Mouse (Mus musculus) forebrain, embryonic 13.5 days (tissue): ENCODE data around the gene Ap1m2. TPM values are rescaled to one million over a fixed set of nuclear protein-coding genes. Genes with fewer than 3 reads are reported as not detected.
"Not testable (repeated sequence)": the region's sequence is repeated elsewhere in the genome, so short reads cannot be mapped to it uniquely, and the experiment has no call there.

Experiments
- ATAC-seq: fragments of 200-750 bp; cut with Nextera tagmentation; 2 replicates; pipeline ENCODE4 v1.8.0; 2017
- H3K27ac ChIP-seq: fragments of 300-500 bp; sonication (generic); 2 replicates; pipeline ENCODE4 v1.5.1; 2015; ENCODE audit warnings: inconsistent platforms, mild to moderate bottlenecking, moderate library complexity
- H3K27me3 ChIP-seq: fragments of 300-500 bp; sonication (generic); 2 replicates; pipeline ENCODE4 v1.6.1; 2015; ENCODE audit warnings: mild to moderate bottlenecking, inconsistent platforms
- H3K36me3 ChIP-seq: fragments of 300-500 bp; sonication (generic); 2 replicates; pipeline ENCODE4 v1.6.1; 2015; ENCODE audit warnings: mild to moderate bottlenecking, inconsistent platforms; ENCODE audit not compliant: poor library complexity, severe bottlenecking
- H3K4me1 ChIP-seq: fragments of 300-500 bp; sonication (generic); 2 replicates; pipeline ENCODE4 v1.6.1; 2015; ENCODE audit warnings: inconsistent platforms
- H3K4me2 ChIP-seq: fragments of 300-500 bp; sonication (generic); 2 replicates; pipeline ENCODE4 v1.6.1; 2015; ENCODE audit warnings: inconsistent platforms, mild to moderate bottlenecking, moderate library complexity
- H3K4me3 ChIP-seq: fragments of 300-500 bp; sonication (generic); 2 replicates; pipeline ENCODE4 v1.5.1; 2015; ENCODE audit warnings: mild to moderate bottlenecking, inconsistent platforms
- H3K9ac ChIP-seq: fragments of 300-500 bp; sonication (generic); 2 replicates; pipeline ENCODE4 v1.6.1; 2015; ENCODE audit warnings: mild to moderate bottlenecking, inconsistent platforms
- H3K9me3 ChIP-seq: fragments of 300-500 bp; sonication (generic); replicated peaks from 2 replicates; pipeline ENCODE4 v1.6.1; 2016; ENCODE audit warnings: inconsistent platforms
- WGBS: fragments of 180-500 bp; shearing (Covaris S2); methylation state at CpG from one replicate; pipeline ENCODE4 v1.1.7; 2015; 5-methylcytosine and 5-hydroxymethylcytosine counted together
- polyA plus RNA-seq: library from polyadenylated mRNA; unstranded; fragments of >200 nt; fragmentation: Nextera tagmentation; extraction: Ambion mirVana; gene quantifications from 2 replicates; pipeline ENCODE4 v1.2.1, GENCODE M21; 2015

Gene Ap1m2
- polyA plus RNA-seq, 1 experiment from 2014 or later: 0.52 TPM

GRCm38 (mm10) chr9:21322917-21323297 lies 10.8 kb upstream of the Ap1m2 start:
- not testable (repeated sequence) for H3K4me3 ChIP-seq, H3K27me3 ChIP-seq, H3K4me2 ChIP-seq, H3K9me3 ChIP-seq, H3K27ac ChIP-seq, H3K36me3 ChIP-seq, H3K9ac ChIP-seq, ATAC-seq
- 91% methylated on average over 8 of the region's 8 CpGs for WGBS
- peaks cover 20% of the 10 kb centered on the region for H3K4me1 ChIP-seq

GRCm38 (mm10) chr9:21322211-21322916 lies 10.2 kb upstream of the Ap1m2 start:
- peaks cover 20% of the 10 kb centered on the region for H3K4me1 ChIP-seq
- peak overlapping the region; percentile 81; the same call in 1 of the 2 replicates for H3K4me3 ChIP-seq
- peaks cover 9% of the 10 kb centered on the region; the same call in 1 of the 2 replicates for H3K36me3 ChIP-seq
- no peaks in the 10 kb centered on the region for H3K9me3 ChIP-seq
- no peak overlapping the region for H3K9ac ChIP-seq
- 79% methylated on average over 19 of the region's 19 CpGs for WGBS
- H3K27me3 ChIP-seq: no peaks in the 10 kb centered on the region
- ATAC-seq: no peak
- H3K27ac ChIP-seq: no peak overlapping the region
- peak overlapping the region; percentile 96 for H3K4me2 ChIP-seq

DNA sequence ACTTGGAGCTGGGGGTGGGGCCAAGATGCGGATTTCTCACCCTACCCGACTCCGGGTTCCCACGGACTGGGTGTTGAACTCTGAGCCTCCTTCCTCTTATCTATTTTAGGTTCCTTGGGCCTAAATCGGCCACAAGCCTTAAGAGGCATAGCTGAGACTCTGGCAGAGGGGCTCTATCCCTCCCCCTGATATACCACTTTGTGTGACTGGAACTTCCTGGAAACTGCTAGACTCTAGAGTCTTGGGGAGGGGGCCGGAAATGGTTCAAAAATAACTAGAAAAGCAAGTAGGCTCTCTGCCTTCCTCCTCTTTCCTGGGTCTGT lies 9.3 kb upstream of the Ap1m2 start:
- Histone ChIP-seq H3K9me3 (no peaks in the 10 kb centered on the region), H3K4me3 (peak overlapping the region; percentile 81), H3K4me1 (peaks cover 20% of the 10 kb centered on the region), H3K4me2 (peak overlapping the region; percentile 96), H3K9ac (peak overlapping the region; percentile 83), H3K27ac (no peak overlapping the region), H3K36me3 (peaks cover 8% of the 10 kb centered on the region; the same call in 1 of the 2 replicates), H3K27me3 (no peaks in the 10 kb centered on the region)
- no peak for ATAC-seq
- 18% methylated on average over 6 of the region's 6 CpGs for WGBS

- WGBS: 1% methylated on average over 51 of the region's 52 CpGs
- peaks cover 20% of the 10 kb centered on the region for H3K4me1 ChIP-seq
Observed at GRCm38 (mm10) chr9:21320619-21321512, 8.7 kb upstream of the Ap1m2 start, which contains the start of gene Slc44a2. Slc44a2 (plus strand) TSS chr9:21320698.

GRCm38 (mm10) chr9:21320280-21320618 lies 8.1 kb upstream of the Ap1m2 start:
- no peaks in the 10 kb centered on the region for H3K27me3 ChIP-seq
- H3K36me3 ChIP-seq: peaks cover 6% of the 10 kb centered on the region; the same call in 1 of the 2 replicates
- no peak overlapping the region for H3K27ac ChIP-seq
- peak overlapping the region; percentile 81 for H3K4me3 ChIP-seq
- H3K4me1 ChIP-seq: peaks cover 20% of the 10 kb centered on the region
- 19% methylated on average over 4 of the region's 4 CpGs for WGBS
- H3K4me2 ChIP-seq: peak overlapping the region; percentile 96
- H3K9ac ChIP-seq: no peak overlapping the region
- peak; percentile 67 for ATAC-seq
- H3K9me3 ChIP-seq: no peaks in the 10 kb centered on the region

More at GRCm38 (mm10) chr9:21320619-21321512, 8.7 kb upstream of the Ap1m2 start, which contains the start of gene Slc44a2:
- Histone ChIP-seq H3K36me3 (peaks cover 6% of the 10 kb centered on the region; the same call in 1 of the 2 replicates), H3K9me3 (no peaks in the 10 kb centered on the region), H3K27ac (0 out of 2 replicates have a peak within 1 kb of the TSS, but pooled peaks have one; percentile 32), H3K4me2 (peak within 1 kb of the TSS; percentile 96), H3K27me3 (no peaks in the 10 kb centered on the region), H3K9ac (peak within 1 kb of the TSS; percentile 83), H3K4me3 (peak within 1 kb of the TSS; percentile 81)
- ATAC-seq: peak; percentile 95

- H3K4me3 ChIP-seq: no peak overlapping the region
- H3K9me3 ChIP-seq: no peaks in the 10 kb centered on the region
- H3K9ac ChIP-seq: no peak overlapping the region
- no peak overlapping the region for H3K27ac ChIP-seq
- no peaks in the 10 kb centered on the region for H3K27me3 ChIP-seq
- H3K36me3 ChIP-seq: peaks cover 1% of the 10 kb centered on the region; the same call in 1 of the 2 replicates
- WGBS: 92% methylated on average over 4 of the region's 4 CpGs
- no peak overlapping the region for H3K4me2 ChIP-seq
- peaks cover 20% of the 10 kb centered on the region for H3K4me1 ChIP-seq
- ATAC-seq: no peak
Observed at GRCm38 (mm10) chr9:21319503-21319902, 7.4 kb upstream of the Ap1m2 start.

- Histone ChIP-seq H3K4me3 (no peak overlapping the region), H3K36me3 (no peaks in the 10 kb centered on the region), H3K4me2 (no peak overlapping the region), H3K27me3 (no peaks in the 10 kb centered on the region), H3K9ac (no peak overlapping the region), H3K27ac (no peak overlapping the region), H3K9me3 (no peaks in the 10 kb centered on the region), H3K4me1 (peaks cover 20% of the 10 kb centered on the region)
- no peak for ATAC-seq
- WGBS: 92% methylated on average over 6 of the region's 6 CpGs
Observed at GRCm38 (mm10) chr9:21318792-21319191, 6.7 kb upstream of the Ap1m2 start.

DNA sequence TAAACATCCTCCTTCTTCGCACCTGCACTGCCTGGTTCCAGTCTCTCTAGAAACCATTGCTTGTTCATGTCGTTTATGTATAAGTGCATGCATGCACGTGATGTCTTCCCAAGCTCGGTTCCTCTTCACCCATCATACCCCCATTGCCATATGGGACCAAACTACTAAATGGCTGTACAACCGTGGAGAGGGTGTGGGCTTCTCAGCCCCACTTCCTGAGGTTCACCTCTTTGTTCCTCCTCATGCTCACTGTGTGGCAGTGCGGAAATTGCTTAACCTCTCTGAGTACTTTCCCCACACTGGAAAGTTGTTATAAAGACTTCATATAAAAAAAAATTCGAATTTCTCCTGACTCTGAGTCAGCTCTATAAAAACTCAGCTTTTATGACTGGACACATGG lies 4.6 kb upstream of the Ap1m2 start:
- Histone ChIP-seq H3K4me3 (no peak overlapping the region), H3K9ac (no peak overlapping the region), H3K9me3 (no peaks in the 10 kb centered on the region)

DNA sequence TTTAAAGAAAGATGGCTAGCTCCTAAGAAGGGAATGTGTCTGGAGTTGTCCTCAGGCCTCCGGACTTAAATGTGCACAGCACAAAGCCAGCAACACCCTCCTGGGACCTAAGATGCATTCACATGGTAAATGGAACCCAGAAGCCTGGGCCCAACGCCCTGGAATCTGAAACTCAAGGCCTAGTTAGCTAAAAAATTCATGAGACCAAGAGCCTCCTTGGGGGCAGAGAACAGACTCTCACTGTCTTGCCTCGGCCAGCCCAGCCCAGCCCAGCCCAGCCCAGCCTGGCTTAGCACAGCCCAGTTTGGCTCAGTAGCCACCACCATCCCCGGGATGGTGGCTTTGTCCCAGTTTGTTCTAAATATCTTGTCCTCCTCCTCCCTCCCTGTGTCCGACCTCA lies 3.3 kb upstream of the Ap1m2 start:
- ATAC-seq: no peak
- Histone ChIP-seq H3K4me1 (0 out of 2 replicates have a peak, but pooled peaks cover 6% of the 10 kb centered on the region), H3K9me3 (no peaks in the 10 kb centered on the region), H3K27ac (no peak overlapping the region), H3K36me3 (no peaks in the 10 kb centered on the region), H3K9ac (no peak overlapping the region), H3K4me2 (no peak overlapping the region), H3K4me3 (no peak overlapping the region), H3K27me3 (peaks cover 18% of the 10 kb centered on the region)
- 59% methylated on average over 5 of the region's 5 CpGs for WGBS

More for the DNA sequence above, 4.6 kb upstream of the Ap1m2 start:
- no peak overlapping the region for H3K4me2 ChIP-seq
- ATAC-seq: no peak
- peaks cover 12% of the 10 kb centered on the region for H3K4me1 ChIP-seq
- H3K27ac ChIP-seq: no peak overlapping the region
- no peaks in the 10 kb centered on the region for H3K36me3 ChIP-seq
- WGBS: 74% methylated on average over 7 of the region's 7 CpGs
- H3K27me3 ChIP-seq: peaks cover 10% of the 10 kb centered on the region

- no peak overlapping the region for H3K4me2 ChIP-seq
- H3K27me3 ChIP-seq: peaks cover 18% of the 10 kb centered on the region
- H3K4me3 ChIP-seq: no peak overlapping the region
- no peak overlapping the region for H3K9ac ChIP-seq
- H3K4me1 ChIP-seq: 0 out of 2 replicates have a peak, but pooled peaks cover 3% of the 10 kb centered on the region
- no peaks in the 10 kb centered on the region for H3K36me3 ChIP-seq
- no peak for ATAC-seq
- H3K27ac ChIP-seq: no peak overlapping the region
- no peaks in the 10 kb centered on the region for H3K9me3 ChIP-seq
- 91% methylated on average over 9 of the region's 9 CpGs for WGBS
Observed at GRCm38 (mm10) chr9:21314367-21315140, 2.4 kb upstream of the Ap1m2 start.

- Histone ChIP-seq H3K4me1 (0 out of 2 replicates have a peak, but pooled peaks cover 3% of the 10 kb centered on the region), H3K36me3 (no peaks in the 10 kb centered on the region), H3K4me3 (no peak overlapping the region), H3K9me3 (no peaks in the 10 kb centered on the region), H3K27me3 (peaks cover 18% of the 10 kb centered on the region), H3K9ac (no peak overlapping the region), H3K4me2 (no peak overlapping the region), H3K27ac (no peak overlapping the region)
- peak; percentile 58; the same call in 1 of the 2 replicates for ATAC-seq
- WGBS: 8% methylated on average over 11 of the region's 11 CpGs
Observed at GRCm38 (mm10) chr9:21313394-21313793, 1.3 kb upstream of the Ap1m2 start.
